Mouse (Mus musculus) adrenal gland, postnatal 10 days (tissue): Measurements from ENCODE around the gene Hao1. TPM values are rescaled to one million over a fixed set of nuclear protein-coding genes. Genes with fewer than 3 reads are reported as not detected.

Experiments used
- DNase-seq: peaks from one replicate; pipeline ENCODE4 v3.0.0; 2021; ENCODE audit warnings: mixed read lengths
- total RNA-seq, 2 experiments: library from RNA; stranded (reverse); gene quantifications; 2 replicates each; pipeline ENCODE4 v1.2.3; 2021

Hao1 gene
- total RNA-seq, 2 experiments from 2014 or later, result 17.3 to 39.1 TPM

DNA sequence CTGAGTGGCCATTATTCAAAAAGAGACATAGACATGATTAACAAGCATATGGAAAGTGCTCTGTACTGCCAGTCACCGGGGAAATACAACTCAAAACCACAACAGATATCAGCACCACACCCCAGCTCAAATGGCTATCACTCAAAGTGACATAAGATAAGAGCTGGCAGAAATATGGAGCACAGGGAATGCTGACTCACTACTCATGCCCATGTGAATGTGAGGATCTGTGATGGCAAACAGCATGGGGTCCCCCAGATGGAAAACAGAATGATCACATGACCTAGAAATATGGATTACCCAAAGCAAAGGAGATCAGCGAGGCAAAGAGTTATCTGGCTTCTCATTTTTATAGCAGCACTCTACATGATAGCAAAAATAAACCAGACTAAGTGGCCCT lies 89.0 kb downstream of the Hao1 start:
- DNase-seq, result no peak

DNA sequence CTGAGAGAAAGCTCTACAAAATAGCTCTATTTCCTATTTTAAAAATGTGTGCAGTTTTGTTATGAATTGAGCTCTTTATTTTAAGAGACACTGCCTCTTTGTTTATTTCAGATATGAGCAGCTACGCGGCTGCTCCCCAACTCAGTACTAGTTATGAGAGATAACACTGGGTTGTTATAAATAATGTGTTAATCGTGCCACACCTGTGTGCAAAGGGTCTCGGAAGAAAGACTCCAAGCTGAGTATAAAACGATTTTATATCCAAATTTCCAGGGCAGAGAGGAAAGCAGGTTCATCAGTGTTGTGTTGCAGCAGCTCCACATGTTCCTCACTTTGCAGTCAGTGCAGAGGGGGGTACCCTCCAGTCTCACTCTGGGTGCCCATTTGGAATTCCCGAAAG lies 91.8 kb downstream of the Hao1 start:
- no peak for DNase-seq

DNA sequence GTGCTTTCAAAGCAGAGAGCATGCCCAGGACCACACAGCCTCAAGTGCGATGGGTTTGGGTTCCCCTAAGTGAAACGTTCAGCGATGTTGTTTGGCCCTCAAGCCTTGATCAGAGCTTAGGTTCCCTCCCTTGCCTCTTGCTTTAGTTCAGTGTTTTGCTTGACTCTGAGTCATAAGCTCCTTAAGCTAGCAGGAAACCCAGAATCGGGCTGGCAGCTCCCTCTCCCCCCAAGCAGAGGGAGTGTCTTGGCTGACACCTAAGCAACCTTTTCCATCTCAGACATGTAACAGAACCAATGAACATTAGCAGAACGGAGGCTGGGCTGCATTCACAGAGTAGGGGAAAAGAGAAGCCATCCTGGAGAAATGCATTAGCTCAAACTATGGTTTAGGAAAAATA lies 93.3 kb downstream of the Hao1 start:
- peak; percentile 14 for DNase-seq

DNA sequence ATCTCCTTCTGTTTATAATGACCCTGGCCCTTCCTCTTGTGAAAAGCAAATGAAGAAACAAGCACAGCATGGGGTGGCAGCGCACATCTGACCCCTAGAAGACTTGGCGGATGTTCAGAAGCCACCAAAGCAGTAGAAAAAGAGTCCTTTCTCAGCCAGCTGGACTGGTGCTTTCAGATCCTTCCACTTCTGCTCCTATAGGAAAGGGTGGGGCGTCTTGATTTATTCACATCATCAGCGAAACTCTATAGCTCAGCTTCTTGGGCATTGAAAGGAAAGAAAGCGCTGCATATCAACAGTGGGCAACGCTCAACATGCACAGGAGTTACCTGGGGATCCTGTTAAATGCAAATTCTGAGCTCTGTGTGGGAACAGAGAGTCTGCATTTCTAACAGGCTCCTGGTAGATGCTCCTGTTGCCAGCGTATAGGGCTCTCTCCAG lies 98.1 kb downstream of the Hao1 start:
- DNase-seq, result peak; percentile 27

DNA sequence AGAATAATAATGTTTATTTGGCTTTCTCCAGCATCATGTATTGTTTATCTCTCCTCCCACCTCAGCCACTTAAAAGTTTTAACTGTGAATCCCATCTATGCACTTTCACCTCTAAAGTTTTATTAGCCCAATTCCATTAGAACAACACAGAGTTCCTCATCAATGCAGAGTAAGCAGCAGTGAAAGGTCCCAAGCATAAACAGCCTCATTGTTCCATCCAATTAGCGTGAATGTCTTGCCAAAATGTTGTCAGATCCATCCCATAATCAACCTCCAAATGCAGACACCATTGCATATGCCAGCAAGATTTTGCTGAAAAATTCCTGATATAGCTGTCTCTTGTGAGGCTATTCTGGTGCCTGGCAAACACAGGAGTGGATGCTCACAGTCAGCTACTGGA lies 101.4 kb downstream of the Hao1 start:
- DNase-seq, result no peak

DNA sequence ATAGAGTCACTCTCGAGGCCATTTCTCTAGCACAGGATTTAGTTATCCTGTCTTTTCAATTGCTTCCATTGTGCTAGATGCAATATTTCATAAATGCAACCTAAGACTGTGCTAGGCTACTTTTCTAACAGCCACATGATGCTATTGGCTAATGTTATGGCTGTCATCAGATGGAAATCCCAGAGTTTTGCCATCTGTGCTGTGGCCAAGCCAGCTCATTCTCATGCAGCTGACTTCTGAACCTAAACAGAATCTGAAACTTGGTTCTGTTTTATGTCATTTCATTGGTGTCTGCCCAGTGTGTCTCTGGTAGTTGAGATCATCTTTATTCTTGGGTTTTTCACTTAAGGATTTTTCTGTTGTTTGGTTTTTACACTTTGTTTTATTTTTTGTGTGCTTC lies 103.2 kb downstream of the Hao1 start:
- no peak for DNase-seq

Other genes starting within 250 kb of the Hao1 start
- 10 to 100 TPM; 29.8 to 33.5 TPM for gene Tmx4, start 89.8 kb upstream of the Hao1 start, total RNA-seq
- gene Plcb1, start 231.7 kb upstream of the Hao1 start, total RNA-seq, result 10 to 100 TPM; 34.0 to 46.4 TPM